Mouse (Mus musculus): Measurements from ENCODE around the gene Fer1l5.

GRCm38 (mm10) chr1:36432999-36433398 lies 60.9 kb downstream of the Fer1l5 start:
- no peak for TF ChIP-seq CTCF (IDR thresholded peaks at IDR 0.05; ENCODE audit: control insufficient read depth, insufficient read depth, low read length)
- no peak for TF ChIP-seq POLR2A (IDR thresholded peaks at IDR 0.05; ENCODE audit: borderline replicate concordance, control insufficient read depth, low read depth, low read length)
